Comparison of ENCODE assay signal across 8 mouse cellular contexts in genomic region chr1:105663962-105664812, GRCm38 (mm10). TPM values are rescaled to one million over a fixed set of nuclear protein-coding genes. Genes with fewer than 3 reads are reported as not detected.
DNase-seq lines count a peak whose midpoint lies in the region; ATAC-seq and TF ChIP-seq lines count a peak whose summit lies in the region.

No protein-coding gene starts in this region.

- TF ChIP-seq CTCF in MEL (IDR thresholded peaks at IDR 0.05 in 2 of 3, conservative IDR thresholded peaks at IDR 0.05 in 1 of 3; ENCODE audit: control insufficient read depth in 1 of 3, insufficient read depth in 1 of 3, low read depth in 2 of 3, low read length in 3 of 3, poor library complexity in 1 of 3, severe bottlenecking in 1 of 3), result no peak

- no peak for TF ChIP-seq EP300 in MEL (IDR thresholded peaks at IDR 0.05; ENCODE audit: low read depth in 1 of 2, low read length in 2 of 2)

- TF ChIP-seq POLR2A in MEL (IDR thresholded peaks at IDR 0.05; ENCODE audit: control insufficient read depth in 1 of 2, insufficient read depth in 1 of 2, low read depth in 1 of 2, low read length in 2 of 2, poor library complexity in 1 of 2), result peak in 1 of 2 experiments; percentile 71; a peak in 2 of 4 replicates

- no peak for ATAC-seq in embryonic facial prominence, embryonic 15.5 days (ENCODE audit: insufficient number of reproducible peaks, low FRiP score, low TSS enrichment, low read depth)
- peak; percentile 1; the same call in 1 of the 2 replicates for ATAC-seq in liver, embryonic 16.5 days (ENCODE audit: low read depth)

- peaks cover 4 to 26% of the 10 kb centered on the region in 2 experiments for H3K4me1 ChIP-seq in MEL (ENCODE audit: control insufficient read depth in 1 of 2, insufficient read depth in 2 of 2, low read length in 2 of 2)
- H3K4me1 ChIP-seq in embryonic facial prominence, embryonic 15.5 days, result peaks cover 13% of the 10 kb centered on the region
- H3K4me1 ChIP-seq in liver, embryonic 16.5 days (ENCODE audit: control insufficient read depth, low read depth, low read length), result peaks cover 11% of the 10 kb centered on the region

- peak; percentile 7 to 14 for DNase-seq in layer of hippocampus, adult 8-10 months (ENCODE audit: low spot score in 2 of 2)
- DNase-seq in layer of hippocampus, postnatal 36 days, result no peak
- peak; percentile 58 for DNase-seq in MEL (ENCODE audit: low read depth, low spot score)
- peak; percentile 53 for DNase-seq in induced T-regulatory cell, adult 2 months (ENCODE audit: low read depth)
- peak; percentile 10 for DNase-seq in right cerebral cortex, postnatal 25 days
- DNase-seq in gastrocnemius, postnatal 4 days (ENCODE audit: low spot score in 2 of 2), result no peak

- H3K36me3 ChIP-seq in MEL (ENCODE audit: control insufficient read depth in 1 of 2, insufficient read depth in 2 of 2, low read length in 2 of 2), result peaks cover 0 to 36% of the 10 kb centered on the region in 2 experiments; a peak in 3 of 4 replicates
- no peaks in the 10 kb centered on the region for H3K36me3 ChIP-seq in embryonic facial prominence, embryonic 15.5 days
- H3K36me3 ChIP-seq in liver, embryonic 16.5 days (ENCODE audit: control insufficient read depth, insufficient read depth), result no peaks in the 10 kb centered on the region

- peak overlapping the region; percentile 78 for H3K4me2 ChIP-seq in embryonic facial prominence, embryonic 15.5 days (replicated peaks)
- peak overlapping the region; percentile 89 for H3K4me2 ChIP-seq in liver, embryonic 16.5 days (ENCODE audit: low read depth, low read length)

- TF ChIP-seq RAD21 in MEL (IDR thresholded peaks at IDR 0.05; ENCODE audit: low read depth, low read length), result no peak

- peak overlapping the region; percentile 31; the same call in 1 of the 2 replicates for H3K27ac ChIP-seq in MEL (ENCODE audit: control insufficient read depth, low read depth, low read length)
- peak overlapping the region; percentile 68 for H3K27ac ChIP-seq in embryonic facial prominence, embryonic 15.5 days (replicated peaks)
- H3K27ac ChIP-seq in liver, embryonic 16.5 days (ENCODE audit: low read length), result peak overlapping the region; percentile 32

- H3K79me2 ChIP-seq in MEL (ENCODE audit: control insufficient read depth, insufficient read depth, low read length, poor library complexity), result peaks cover 48% of the 10 kb centered on the region

- no peaks in the 10 kb centered on the region for H3K9me3 ChIP-seq in MEL (replicated peaks; ENCODE audit: insufficient read depth, low read length)
- H3K9me3 ChIP-seq in embryonic facial prominence, embryonic 15.5 days (replicated peaks), result no peaks in the 10 kb centered on the region
- H3K9me3 ChIP-seq in liver, embryonic 16.5 days (replicated peaks; ENCODE audit: control insufficient read depth, low read length), result no peaks in the 10 kb centered on the region

- peak overlapping the region; percentile 79 to 95 for H3K4me3 ChIP-seq in MEL (ENCODE audit: control insufficient read depth in 1 of 2, insufficient read depth in 1 of 2, low read depth in 2 of 2, low read length in 2 of 2)
- H3K4me3 ChIP-seq in embryonic facial prominence, embryonic 15.5 days (replicated peaks), result peak overlapping the region; percentile 75
- peak overlapping the region; percentile 94 for H3K4me3 ChIP-seq in liver, embryonic 16.5 days (ENCODE audit: low read depth, low read length)

- no peaks in the 10 kb centered on the region for H3K27me3 ChIP-seq in MEL (ENCODE audit: control insufficient read depth in 1 of 2, insufficient read depth in 2 of 2, low read length in 2 of 2)
- H3K27me3 ChIP-seq in embryonic facial prominence, embryonic 15.5 days, result no peaks in the 10 kb centered on the region
- H3K27me3 ChIP-seq in liver, embryonic 16.5 days (ENCODE audit: control insufficient read depth, insufficient read depth, low read depth, low read length), result no peaks in the 10 kb centered on the region

- WGBS in embryonic facial prominence, embryonic 15.5 days, result under 1% methylated on average over 68 of the region's 68 CpGs
- under 1% methylated on average over 68 of the region's 68 CpGs for WGBS in liver, embryonic 16.5 days (ENCODE audit: insufficient replicate concordance)

- H3K9ac ChIP-seq in MEL (ENCODE audit: control insufficient read depth, low read depth, low read length, poor library complexity, severe bottlenecking), result peak overlapping the region; percentile 87
- peak overlapping the region; percentile 70 for H3K9ac ChIP-seq in embryonic facial prominence, embryonic 15.5 days
- peak overlapping the region; percentile 91 for H3K9ac ChIP-seq in liver, embryonic 16.5 days (ENCODE audit: low read depth, low read length)

TF ChIP-seq in MEL, 35 proteins besides CTCF, POLR2A, EP300 and RAD21:
- TF ChIP-seq ZKSCAN1 (IDR thresholded peaks at IDR 0.05; ENCODE audit: low read depth, low read length) (no peak), MYC (IDR thresholded peaks at IDR 0.05; ENCODE audit: low read depth, low read length) (no peak), SMC3 (IDR thresholded peaks at IDR 0.05; ENCODE audit: low read depth, low read length) (no peak), MXI1 (IDR thresholded peaks at IDR 0.05; ENCODE audit: low read depth, low read length) (peak; percentile 69), POLR2AphosphoS5 (IDR thresholded peaks at IDR 0.05; ENCODE audit: borderline replicate concordance, low read depth, low read length) (no peak), SIN3A (IDR thresholded peaks at IDR 0.05; ENCODE audit: low read length) (no peak), GATA1 (IDR thresholded peaks at IDR 0.05; ENCODE audit: low read depth, low read length) (no peak), UBTF (IDR thresholded peaks at IDR 0.05; ENCODE audit: borderline replicate concordance, insufficient read depth, low read depth, low read length) (peak; percentile 55; the same call in 1 of the 2 replicates)

RNA-seq across cellular contexts. Expression of gene Relch, which starts 0.5 kb away (rescaled TPM):
- total RNA-seq in layer of hippocampus, adult 8-10 months (2022), result 10 to 100 TPM; 78.2 to 97.8 (median 88.8) TPM
- 100 to 1,000 TPM; 102 to 115 TPM for total RNA-seq in layer of hippocampus, postnatal 36 days (2021)
- total RNA-seq in MEL (2012; rRNA removed), result 29.2 and 31.4 TPM in 2 replicates
- 10 to 100 TPM; 39.0 to 41.9 TPM for polyA plus RNA-seq in MEL (2012; ENCODE audit: insufficient read depth in 1 of 2, insufficient read length in 2 of 2, low read depth in 1 of 2, low replicate concordance in 2 of 2, missing spikeins in 1 of 2)
- 27.0 and 27.2 TPM in 2 replicates for polyA plus RNA-seq in embryonic facial prominence, embryonic 15.5 days (2015; fragmentation: Nextera tagmentation; extraction: Ambion mirVana)
- polyA plus RNA-seq in liver, embryonic 16.5 days (2015; fragmentation: Nextera tagmentation; extraction: Ambion mirVana), result 8.6 and 9.9 TPM in 2 replicates
- 10 to 100 TPM; 27.8 to 29.0 TPM for total RNA-seq in gastrocnemius, postnatal 4 days (2021)

RNA-seq across cellular contexts. Expression of gene Pign, which starts 0.7 kb away (rescaled TPM):
- 10 to 100 TPM; 17.5 to 27.9 (median 23.5) TPM for total RNA-seq in layer of hippocampus, adult 8-10 months (2022)
- total RNA-seq in layer of hippocampus, postnatal 36 days (2021), result 10 to 100 TPM; 17.9 to 21.9 TPM
- total RNA-seq in MEL (2012; rRNA removed), result 36.1 and 38.8 TPM in 2 replicates
- polyA plus RNA-seq in MEL (2012; ENCODE audit: insufficient read depth in 1 of 2, insufficient read length in 2 of 2, low read depth in 1 of 2, low replicate concordance in 2 of 2, missing spikeins in 1 of 2), result 10 to 100 TPM; 27.1 to 59.0 TPM
- polyA plus RNA-seq in embryonic facial prominence, embryonic 15.5 days (2015; fragmentation: Nextera tagmentation; extraction: Ambion mirVana), result 10.7 and 14.0 TPM in 2 replicates
- 4.8 and 5.2 TPM in 2 replicates for polyA plus RNA-seq in liver, embryonic 16.5 days (2015; fragmentation: Nextera tagmentation; extraction: Ambion mirVana)
- 10 to 100 TPM; 18.7 to 25.0 TPM for total RNA-seq in gastrocnemius, postnatal 4 days (2021)

Comparison
In these comparisons a context has a peak if more than half of its experiments do, and no peak if none do; other contexts are left out.
1. DNase-seq: peak in layer of hippocampus, adult 8-10 months (2 of 2), MEL (single experiment), induced T-regulatory cell, adult 2 months (single experiment) and right cerebral cortex, postnatal 25 days (single experiment); none in layer of hippocampus, postnatal 36 days (0 of 2) and gastrocnemius, postnatal 4 days (0 of 2).
2. Peak in every context shown above with its lines, with median percentiles within 50 percentile points of each other: H3K27ac ChIP-seq, H3K4me3 ChIP-seq and H3K9ac ChIP-seq.